Mouse (Mus musculus) heart, embryonic 11.5 days (tissue): ENCODE measurements around the gene Pak6. TPM values are rescaled to one million over a fixed set of nuclear protein-coding genes. Genes with fewer than 3 reads are reported as not detected.

Experiments used
- ATAC-seq: fragments of 200-750 bp; cut with Nextera tagmentation; replicated peaks from 2 replicates; pipeline ENCODE4 v1.8.0; 2017; ENCODE audit warnings: moderate library complexity; ENCODE audit not compliant: insufficient number of reproducible peaks, low FRiP score, low TSS enrichment
- H3K27ac ChIP-seq: fragments of 300-500 bp; sonication (generic); 2 replicates; pipeline ENCODE4 v1.5.1; 2014; ENCODE audit warnings: mild to moderate bottlenecking, low read depth, low read length
- H3K27me3 ChIP-seq: fragments of 300-500 bp; sonication (generic); 2 replicates; pipeline ENCODE4 v1.6.1; 2014; ENCODE audit warnings: mild to moderate bottlenecking, low read length, mixed read lengths; ENCODE audit not compliant: control insufficient read depth, insufficient read depth
- H3K36me3 ChIP-seq: fragments of 300-500 bp; sonication (generic); 2 replicates; pipeline ENCODE4 v1.6.1; 2014; ENCODE audit warnings: mild to moderate bottlenecking, low read length, moderate library complexity, mixed read lengths; ENCODE audit not compliant: control insufficient read depth, insufficient read depth
- H3K4me1 ChIP-seq: fragments of 300-500 bp; sonication (generic); 2 replicates; pipeline ENCODE4 v1.6.1; 2014; ENCODE audit warnings: low read length; ENCODE audit not compliant: control insufficient read depth, insufficient read depth
- H3K4me2 ChIP-seq: fragments of 300-500 bp; sonication (generic); 2 replicates; pipeline ENCODE4 v1.6.1; 2014; ENCODE audit warnings: mild to moderate bottlenecking, moderate library complexity
- H3K4me3 ChIP-seq: fragments of 300-500 bp; sonication (generic); 2 replicates; pipeline ENCODE4 v1.5.1; 2014; ENCODE audit warnings: low read depth, low read length
- H3K9ac ChIP-seq: fragments of 300-500 bp; sonication (generic); 2 replicates; pipeline ENCODE4 v1.6.1; 2014; ENCODE audit warnings: mild to moderate bottlenecking, low read depth, low read length, moderate library complexity
- H3K9me3 ChIP-seq: fragments of 300-500 bp; sonication (generic); replicated peaks from 2 replicates; pipeline ENCODE4 v1.6.1; 2016; ENCODE audit warnings: low read length; ENCODE audit not compliant: control insufficient read depth
- WGBS: fragments of 180-500 bp; shearing (Covaris S2); extraction: QIAGEN DNeasy Blood & Tissue Kit; methylation state at CpG from one replicate; pipeline ENCODE4 v1.1.7; 2014; ENCODE audit not compliant: insufficient replicate concordance; 5-methylcytosine and 5-hydroxymethylcytosine counted together
- polyA plus RNA-seq: library from polyadenylated mRNA; unstranded; fragments of >200 nt; fragmentation: Nextera tagmentation; extraction: Ambion mirVana; gene quantifications from 2 replicates; pipeline ENCODE4 v1.2.1, GENCODE M21; 2014

The Pak6 gene
- polyA plus RNA-seq, 1 experiment from 2014 or later = 3.0 TPM

DNA sequence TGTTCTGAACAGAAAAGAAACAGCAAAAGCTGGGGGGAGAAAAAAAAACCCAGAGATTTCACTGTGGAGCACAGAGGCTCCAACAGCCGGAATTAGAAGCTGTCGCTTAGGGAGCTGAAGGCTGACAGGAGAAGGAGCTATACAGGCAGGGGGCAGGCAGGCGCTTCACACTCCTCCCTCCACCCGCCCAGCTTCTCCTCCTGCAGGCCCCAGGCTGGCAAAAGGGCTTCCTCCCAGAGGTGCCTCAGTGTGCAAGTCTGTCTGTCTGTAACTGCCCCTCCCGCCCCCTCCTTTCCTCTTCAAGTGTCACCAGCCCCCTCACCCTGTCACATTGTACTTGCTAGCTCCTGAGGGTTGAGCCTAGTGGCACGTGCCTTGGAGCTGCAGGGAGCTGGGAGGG lies 43.3 kb downstream of the Pak6 start:
- Histone ChIP-seq H3K4me1 (peaks cover 49% of the 10 kb centered on the region), H3K4me2 (peak overlapping the region; percentile 14), H3K36me3 (no peaks in the 10 kb centered on the region), H3K9me3 (no peaks in the 10 kb centered on the region), H3K27ac (peak overlapping the region; percentile 36; the same call in 1 of the 2 replicates), H3K27me3 (peaks cover 95% of the 10 kb centered on the region), H3K9ac (no peak overlapping the region), H3K4me3 (no peak overlapping the region)
- ATAC-seq = no peak
- 6% methylated on average over 6 of the region's 6 CpGs for WGBS

DNA sequence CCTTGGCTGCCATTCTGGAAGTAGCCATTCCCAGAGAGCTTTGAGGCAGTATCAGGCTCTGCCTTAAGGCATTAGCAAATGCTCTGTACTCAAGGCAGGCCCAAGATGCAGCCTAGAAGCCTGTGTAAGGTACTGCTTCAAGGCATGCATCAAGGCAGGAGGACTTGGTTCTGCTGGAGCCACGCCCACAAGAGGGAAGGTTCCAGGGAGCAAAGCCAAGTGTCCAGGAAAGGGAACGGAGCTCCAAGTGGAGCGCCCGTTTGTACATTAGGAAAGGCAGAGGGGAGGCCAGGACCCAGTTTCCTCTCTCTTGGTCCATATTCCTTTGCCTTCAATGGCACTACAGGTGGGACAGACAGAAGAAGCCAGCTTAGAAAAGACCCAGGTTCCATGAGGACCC lies 45.4 kb downstream of the Pak6 start:
- Histone ChIP-seq H3K4me1 (peaks cover 44% of the 10 kb centered on the region), H3K9me3 (no peaks in the 10 kb centered on the region), H3K9ac (no peak overlapping the region), H3K4me3 (no peak overlapping the region), H3K4me2 (no peak overlapping the region), H3K36me3 (no peaks in the 10 kb centered on the region), H3K27ac (no peak overlapping the region), H3K27me3 (peaks cover 92% of the 10 kb centered on the region)
- no peak for ATAC-seq
- 68% methylated on average over 4 of the region's 4 CpGs for WGBS

DNA sequence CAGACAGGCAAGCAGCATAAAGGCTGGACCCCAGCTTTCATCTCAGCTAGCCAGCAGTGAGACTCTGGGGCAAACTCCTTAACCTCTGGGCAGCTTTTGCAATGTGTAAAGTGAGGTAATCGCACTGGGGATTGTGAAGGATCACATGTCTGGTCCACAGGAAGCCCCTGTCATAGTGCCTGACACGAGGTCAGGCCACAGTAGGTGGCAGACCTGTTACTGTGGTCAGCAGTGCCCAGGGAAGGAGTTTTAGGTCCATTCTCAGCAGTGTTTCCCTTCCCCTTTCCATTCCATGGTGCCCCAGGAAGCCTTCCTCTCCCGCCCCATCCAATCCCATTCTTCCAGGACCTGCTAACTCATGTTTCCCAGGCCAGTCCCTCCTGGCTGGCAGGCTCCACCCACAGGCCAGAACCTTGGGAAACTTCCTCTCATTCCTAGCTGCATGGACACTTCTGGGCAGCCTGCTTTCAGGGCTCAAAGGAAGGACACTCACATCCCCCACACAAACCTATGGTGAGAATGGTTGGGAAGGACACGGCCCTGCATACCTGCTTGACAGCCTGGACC lies 46.6 kb downstream of the Pak6 start:
- WGBS = 46% methylated on average over 4 of the region's 4 CpGs

DNA sequence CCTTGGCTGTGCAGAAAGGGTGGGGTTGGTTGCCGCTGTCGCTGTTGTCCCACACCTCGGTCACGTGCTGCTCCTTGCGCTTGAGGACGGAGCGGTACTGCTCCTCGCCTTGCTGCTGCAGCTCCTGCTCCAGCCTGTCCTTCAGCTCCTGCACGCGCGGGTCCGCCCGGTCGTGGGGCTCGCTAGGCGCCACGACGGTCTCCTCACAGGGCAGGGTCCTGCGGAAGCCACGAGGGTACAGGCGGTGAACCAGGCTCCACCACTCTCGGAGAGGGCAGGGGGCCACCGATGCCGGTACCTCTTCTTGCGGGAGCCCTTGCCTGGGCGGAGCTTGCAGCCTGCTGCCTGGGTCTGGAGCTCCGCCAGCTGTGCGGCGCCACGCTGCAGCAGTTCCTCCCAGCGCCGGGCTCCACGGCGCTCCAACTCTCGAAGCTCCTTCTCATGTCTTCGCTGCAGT lies 48.0 kb downstream of the Pak6 start:
- Histone ChIP-seq H3K27me3 (peaks cover 66% of the 10 kb centered on the region), H3K4me1 (peaks cover 40% of the 10 kb centered on the region)

More for the DNA sequence above, 46.6 kb downstream of the Pak6 start:
- no peaks in the 10 kb centered on the region for H3K36me3 ChIP-seq
- H3K27me3 ChIP-seq = peaks cover 80% of the 10 kb centered on the region
- H3K4me2 ChIP-seq = no peak overlapping the region
- no peak overlapping the region for H3K4me3 ChIP-seq
- H3K4me1 ChIP-seq = peaks cover 35% of the 10 kb centered on the region
- no peak overlapping the region for H3K9ac ChIP-seq
- no peak overlapping the region for H3K27ac ChIP-seq
- no peak for ATAC-seq
- H3K9me3 ChIP-seq = no peaks in the 10 kb centered on the region

DNA sequence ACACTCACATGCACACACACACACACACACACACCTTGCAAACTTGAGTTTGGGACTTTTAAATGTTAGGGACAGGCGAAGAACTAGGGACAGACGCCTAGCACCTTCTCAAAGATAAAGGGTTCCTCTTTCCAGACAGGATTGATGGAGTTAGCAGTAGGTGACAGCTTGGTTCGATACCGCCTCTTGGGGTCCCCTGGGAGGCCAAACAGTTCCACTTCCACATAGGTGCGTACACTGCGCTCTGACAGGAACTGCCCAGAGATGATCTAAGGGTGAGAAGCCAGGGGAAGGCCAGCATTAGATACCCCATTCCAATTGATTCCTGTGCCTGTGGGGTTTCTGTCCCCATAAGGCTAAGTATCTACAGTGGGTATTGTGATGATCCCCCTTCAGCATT lies 50.5 kb downstream of the Pak6 start:
- Histone ChIP-seq H3K9ac (no peak overlapping the region), H3K4me1 (peaks cover 45% of the 10 kb centered on the region), H3K27me3 (peaks cover 43% of the 10 kb centered on the region), H3K27ac (no peak overlapping the region), H3K36me3 (no peaks in the 10 kb centered on the region), H3K4me2 (no peak overlapping the region), H3K9me3 (no peaks in the 10 kb centered on the region), H3K4me3 (no peak overlapping the region)
- no peak for ATAC-seq
- 82% methylated on average over 6 of the region's 6 CpGs for WGBS

More for the DNA sequence above, 48.0 kb downstream of the Pak6 start:
- H3K27ac ChIP-seq = no peak overlapping the region
- H3K4me3 ChIP-seq = peak overlapping the region; percentile 37
- 1% methylated on average over 36 of the region's 36 CpGs for WGBS
- H3K9me3 ChIP-seq = no peaks in the 10 kb centered on the region
- H3K4me2 ChIP-seq = peak overlapping the region; percentile 77
- peak; percentile 16; the same call in 1 of the 2 replicates for ATAC-seq
- peak overlapping the region; percentile 35; the same call in 1 of the 2 replicates for H3K9ac ChIP-seq
- H3K36me3 ChIP-seq = no peaks in the 10 kb centered on the region

DNA sequence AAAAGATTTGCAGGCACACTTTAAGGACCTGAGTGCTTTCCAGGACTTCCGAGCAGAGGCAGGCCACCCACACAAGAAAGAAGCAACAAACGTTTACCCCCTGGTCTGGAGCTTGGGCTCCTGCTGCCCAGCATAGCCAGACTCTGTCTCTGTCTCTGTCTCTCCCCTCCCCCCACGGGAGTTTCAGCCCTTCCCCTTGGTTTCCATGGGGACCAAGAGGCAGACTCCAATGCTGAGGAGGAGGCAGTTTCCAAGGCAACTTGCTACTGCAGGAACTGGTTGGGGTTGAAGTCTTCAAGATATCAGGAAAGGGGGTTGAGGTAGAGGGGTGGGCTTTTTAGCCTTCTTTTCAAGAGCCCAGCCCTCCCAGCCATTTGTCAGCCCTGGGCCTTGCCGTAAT lies 51.1 kb downstream of the Pak6 start:
- Histone ChIP-seq H3K27ac (no peak overlapping the region), H3K9ac (no peak overlapping the region), H3K9me3 (no peaks in the 10 kb centered on the region), H3K27me3 (peaks cover 38% of the 10 kb centered on the region), H3K4me1 (peaks cover 45% of the 10 kb centered on the region), H3K4me2 (no peak overlapping the region), H3K36me3 (no peaks in the 10 kb centered on the region), H3K4me3 (no peak overlapping the region)
- 56% methylated on average over 4 of the region's 4 CpGs for WGBS
- ATAC-seq = no peak

DNA sequence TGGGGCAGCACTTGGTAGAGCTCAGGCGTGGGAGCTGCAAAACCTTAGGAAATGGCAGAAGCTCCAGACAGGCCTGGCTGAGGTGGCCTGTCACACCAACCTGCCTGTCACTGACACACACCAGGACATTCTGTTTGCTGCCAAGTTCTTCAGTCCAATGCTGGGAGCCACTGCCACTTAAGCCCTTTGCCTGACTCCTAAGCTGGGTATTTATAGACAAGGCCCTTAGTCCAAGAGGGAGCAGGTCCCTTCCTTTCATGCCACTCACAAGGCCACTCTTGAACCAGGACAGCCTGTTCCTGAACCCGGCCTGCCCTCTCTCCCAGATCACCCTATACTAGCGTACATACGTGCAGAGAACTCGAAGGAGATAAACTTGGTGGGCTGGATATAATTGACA lies 53.6 kb downstream of the Pak6 start:
- Histone ChIP-seq H3K4me1 (peaks cover 26% of the 10 kb centered on the region), H3K9me3 (no peaks in the 10 kb centered on the region), H3K4me3 (no peak overlapping the region), H3K36me3 (no peaks in the 10 kb centered on the region), H3K27ac (peak overlapping the region; percentile 87), H3K4me2 (no peak overlapping the region), H3K27me3 (peaks cover 15% of the 10 kb centered on the region), H3K9ac (no peak overlapping the region)
- ATAC-seq = peak; percentile 67
- 44% methylated on average over 5 of the region's 5 CpGs for WGBS

DNA sequence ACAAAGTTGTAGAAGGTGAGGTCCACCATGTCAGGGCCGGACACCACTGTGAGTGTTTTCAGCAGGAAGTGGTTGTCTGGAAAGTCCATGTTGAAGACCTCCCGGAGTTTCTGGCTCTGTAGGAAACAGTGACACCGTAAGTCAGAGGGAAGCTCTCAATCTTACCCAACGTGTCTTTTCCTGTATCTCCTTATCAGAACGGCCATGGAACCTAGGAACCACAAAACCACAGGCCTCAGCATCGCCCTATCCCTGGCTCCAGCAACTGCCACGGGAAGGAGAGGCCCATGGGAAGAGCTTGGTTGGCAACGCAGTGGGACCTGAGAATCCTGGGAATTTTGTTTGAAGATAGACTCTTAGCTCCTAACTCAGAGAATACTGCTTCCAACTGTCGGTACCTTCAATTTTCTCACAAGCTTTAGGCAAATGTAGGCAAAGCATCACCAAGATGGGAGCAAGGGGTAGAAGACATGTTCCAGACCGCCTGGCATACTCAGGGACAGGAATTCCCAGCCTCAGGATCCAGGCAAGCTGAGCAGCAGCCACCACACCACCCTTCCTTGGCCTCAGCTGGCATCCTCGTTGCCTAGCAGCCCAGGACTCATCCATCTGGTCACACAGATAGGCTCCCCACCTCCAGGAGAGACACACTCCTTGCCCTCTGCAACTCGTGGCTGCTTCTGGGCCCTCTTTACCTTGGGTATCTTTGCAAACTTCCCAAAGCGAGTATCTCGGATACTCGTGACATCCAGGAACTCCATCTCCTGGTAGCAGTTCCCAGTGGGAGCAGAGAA lies 60.8 kb downstream of the Pak6 start:
- H3K9ac ChIP-seq = no peak overlapping the region
- H3K4me3 ChIP-seq = no peak overlapping the region
- H3K27me3 ChIP-seq = peaks cover 8% of the 10 kb centered on the region
- no peak for ATAC-seq
- 60% methylated on average over 15 of the region's 15 CpGs for WGBS
- no peaks in the 10 kb centered on the region for H3K9me3 ChIP-seq
- no peak overlapping the region for H3K4me2 ChIP-seq
- H3K36me3 ChIP-seq = no peaks in the 10 kb centered on the region
- peaks cover 28% of the 10 kb centered on the region for H3K4me1 ChIP-seq
- H3K27ac ChIP-seq = no peak overlapping the region
